Mouse (Mus musculus): Measurements from ENCODE around the gene Meis1.

- no peak for TF ChIP-seq USF2 (conservative IDR thresholded peaks at IDR 0.05; ENCODE audit: low read depth, low read length)
- no peak for TF ChIP-seq HCFC1 (IDR thresholded peaks at IDR 0.05; ENCODE audit: low read depth, low read length)
- TF ChIP-seq CHD1 (IDR thresholded peaks at IDR 0.05; ENCODE audit: low read depth, low read length) = no peak
- TF ChIP-seq MAZ (IDR thresholded peaks at IDR 0.05; ENCODE audit: low read depth, low read length) = no peak
- no peak for TF ChIP-seq CTCF (conservative IDR thresholded peaks at IDR 0.05 in 1 of 2, IDR thresholded peaks at IDR 0.05 in 1 of 2; ENCODE audit: low read depth in 2 of 2, low read length in 2 of 2)
- TF ChIP-seq POLR2A (IDR thresholded peaks at IDR 0.05; ENCODE audit: low read depth, low read length) = no peak
- TF ChIP-seq MAFK (IDR thresholded peaks at IDR 0.05; ENCODE audit: insufficient replicate concordance, low read length) = no peak
- no peak for TF ChIP-seq EP300 (IDR thresholded peaks at IDR 0.05; ENCODE audit: low read length)
- TF ChIP-seq USF1 (IDR thresholded peaks at IDR 0.05; ENCODE audit: low read depth, low read length) = no peak
- TF ChIP-seq RCOR1 (conservative IDR thresholded peaks at IDR 0.05; ENCODE audit: low read depth, low read length) = no peak
- no peak for TF ChIP-seq MYC (IDR thresholded peaks at IDR 0.05; ENCODE audit: low read depth, low read length)
- no peak for TF ChIP-seq SMC3 (IDR thresholded peaks at IDR 0.05; ENCODE audit: low read depth, low read length)
Observed at GRCm38 (mm10) chr11:18869429-18869969, 149.3 kb downstream of the Meis1 start.
